Mouse (Mus musculus) adrenal gland, postnatal 25 days (tissue): ENCODE measurements around the gene Slc22a1. TPM values are rescaled to one million over a fixed set of nuclear protein-coding genes. Genes with fewer than 3 reads are reported as not detected.

ENCODE experiments used
- DNase-seq: peaks from one replicate; pipeline ENCODE4 v3.0.0; 2021; ENCODE audit warnings: mixed read lengths
- total RNA-seq: library from RNA; stranded (reverse); gene quantifications from 2 replicates; pipeline ENCODE4 v1.2.3, GENCODE M21; 2021

The Slc22a1 gene
- total RNA-seq, 1 experiment from 2014 or later, result not detected

GRCm38 (mm10) chr17:12631771-12632600 lies 43.6 kb downstream of the Slc22a1 start:
- peak; percentile 57 for DNase-seq

- no peak for DNase-seq
Observed at GRCm38 (mm10) chr17:12630976-12631730, 44.5 kb downstream of the Slc22a1 start.

- no peak for DNase-seq
Observed at GRCm38 (mm10) chr17:12627983-12628382, 47.6 kb downstream of the Slc22a1 start.

DNA sequence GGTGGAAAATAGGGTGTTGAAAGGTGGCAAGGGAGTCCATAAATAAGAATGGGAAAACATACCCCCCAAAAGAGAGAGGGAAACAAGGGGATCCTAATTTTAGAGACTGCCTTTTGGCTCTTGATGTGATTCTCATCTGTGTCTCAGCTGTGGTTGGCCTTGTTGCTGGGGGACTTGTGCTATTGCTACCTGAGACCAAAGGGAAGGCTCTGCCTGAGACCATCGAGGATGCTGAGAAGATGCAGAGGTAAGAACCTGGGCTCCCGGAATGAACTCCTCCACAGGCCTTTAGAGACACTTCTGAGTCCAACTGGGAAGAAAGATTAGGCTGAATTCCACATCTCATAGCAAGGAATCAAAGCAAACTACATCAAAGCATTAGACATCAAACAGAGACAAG lies 56.0 kb downstream of the Slc22a1 start:
- no peak for DNase-seq

- DNase-seq, result no peak
Observed at GRCm38 (mm10) chr17:12615429-12615828, 60.2 kb downstream of the Slc22a1 start.

DNA sequence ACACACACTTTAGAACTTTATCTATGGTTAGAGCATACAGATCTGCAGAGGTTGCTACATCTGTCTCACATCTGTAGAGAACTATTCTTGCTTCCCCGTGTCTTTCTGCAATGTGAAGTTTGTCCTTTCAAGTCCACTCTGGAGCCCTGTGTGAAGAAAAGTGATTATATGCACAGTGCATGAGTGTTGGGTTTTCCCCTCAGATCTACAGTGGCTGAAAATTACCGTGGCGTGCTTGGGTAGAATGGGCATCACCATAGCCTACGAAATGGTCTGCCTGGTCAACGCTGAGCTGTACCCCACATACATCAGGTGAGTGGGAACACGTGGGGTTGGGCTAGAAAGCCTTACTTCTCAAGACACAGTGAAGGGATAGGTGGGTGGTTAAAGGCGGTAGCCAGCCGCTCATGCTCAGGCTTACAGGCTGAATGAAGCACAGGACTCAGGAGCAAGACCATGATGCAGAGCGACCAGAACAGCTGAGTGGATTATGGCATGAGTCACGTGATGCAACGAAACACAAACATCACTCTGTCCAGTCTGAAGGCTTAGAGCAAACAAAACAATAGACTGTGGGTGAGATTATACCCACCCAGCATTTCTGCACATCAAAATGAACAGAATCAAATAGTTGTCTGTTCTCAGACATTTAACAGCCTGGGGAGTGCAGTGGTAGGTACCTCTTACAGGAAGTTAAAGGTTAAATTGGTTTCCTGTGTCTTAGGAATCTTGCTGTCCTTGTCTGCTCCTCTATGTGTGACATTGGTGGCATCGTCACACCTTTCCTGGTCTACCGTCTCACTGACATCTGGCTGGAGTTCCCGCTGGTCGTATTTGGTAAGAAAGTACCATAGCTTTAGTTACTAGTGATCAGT lies 60.9 kb downstream of the Slc22a1 start:
- no peak for DNase-seq

- no peak for DNase-seq
Observed at GRCm38 (mm10) chr17:12607202-12607601, 68.4 kb downstream of the Slc22a1 start.

DNA sequence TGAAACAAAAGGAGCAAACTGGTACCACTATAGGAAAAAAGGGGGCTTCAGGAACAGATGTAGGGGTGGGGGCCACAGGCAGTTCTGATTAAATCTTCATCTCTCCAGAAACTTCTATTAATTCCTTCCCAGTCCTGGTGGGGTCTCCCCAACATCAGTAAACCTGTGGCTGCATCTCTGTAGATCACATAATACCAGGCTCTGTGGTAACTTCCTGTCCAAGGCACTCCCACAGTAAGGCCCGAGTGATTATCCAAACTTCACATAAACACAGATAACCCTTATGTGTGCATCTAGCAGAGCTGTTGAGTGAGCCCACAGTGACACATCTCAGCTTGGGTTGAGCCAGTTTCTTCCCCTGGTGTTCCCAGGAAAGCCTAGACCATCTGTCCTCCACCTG lies 69.0 kb downstream of the Slc22a1 start:
- no peak for DNase-seq

Other genes with a start within 250 kb of the Slc22a1 start
- gene Slc22a3, start 168.1 kb downstream of the Slc22a1 start, total RNA-seq, result 2.9 and 4.4 TPM in 2 replicates
- gene Slc22a2, start 91.7 kb downstream of the Slc22a1 start, total RNA-seq, result 0.27 and 0.43 TPM in 2 replicates
- 84.5 and 84.9 TPM in 2 replicates for gene Igf2r, start 93.8 kb upstream of the Slc22a1 start, total RNA-seq
- not detected in 2 replicates for gene Mas1, start 192.3 kb upstream of the Slc22a1 start, total RNA-seq
- not detected in 2 replicates for gene Mrgprh, start 200.2 kb upstream of the Slc22a1 start, total RNA-seq
- gene Pnldc1, start 234.4 kb upstream of the Slc22a1 start, total RNA-seq, result 4.8 and 6.0 TPM in 2 replicates
- 206 and 219 TPM in 2 replicates for gene Tcp1, start 239.9 kb upstream of the Slc22a1 start, total RNA-seq
- gene Mrpl18, start 240.5 kb upstream of the Slc22a1 start, total RNA-seq, result 63.0 and 72.7 TPM in 2 replicates